Mouse (Mus musculus) lung, adult 2 months (tissue): ENCODE measurements at regions not wholly inside any gene's neighbourhood (a gene's known extent, or its start where the extent isn't known, plus 50 kb on each side); places are given as distances from the start of the nearest gene placed in this dataset.

ENCODE experiments used
- DNase-seq: peaks from one replicate; pipeline ENCODE4 v3.0.0; 2022
- H3K4me1 ChIP-seq: fragments of 200-500 bp; 2 replicates; pipeline ENCODE4 v1.6.1; 2011; ENCODE audit warnings: low read length; ENCODE audit not compliant: control insufficient read depth, insufficient read depth
- H3K4me3 ChIP-seq: fragments of 200-500 bp; replicated peaks from 2 replicates; pipeline ENCODE3; 2011; ENCODE audit warnings: low read depth, mild to moderate bottlenecking, control low read depth, low read length; ENCODE audit errors: extremely low read depth
- CTCF ChIP-seq: fragments of 200-500 bp; IDR thresholded peaks from 2 replicates; pipeline ENCODE4 v1.5.1; 2011; ENCODE audit warnings: mild to moderate bottlenecking, low read length, control low read depth; ENCODE audit not compliant: insufficient read depth
- POLR2A ChIP-seq: fragments of 200-500 bp; IDR thresholded peaks from 2 replicates; pipeline ENCODE4 v1.6.1; 2011; ENCODE audit warnings: low read depth, mild to moderate bottlenecking, control low read depth, low read length, borderline replicate concordance; ENCODE audit errors: extremely low read depth
- WGBS: fragments of 180-500 bp; shearing (Covaris S2); methylation state at CpG from one replicate; pipeline ENCODE4 v1.1.7; 2018; 5-methylcytosine and 5-hydroxymethylcytosine counted together

DNA sequence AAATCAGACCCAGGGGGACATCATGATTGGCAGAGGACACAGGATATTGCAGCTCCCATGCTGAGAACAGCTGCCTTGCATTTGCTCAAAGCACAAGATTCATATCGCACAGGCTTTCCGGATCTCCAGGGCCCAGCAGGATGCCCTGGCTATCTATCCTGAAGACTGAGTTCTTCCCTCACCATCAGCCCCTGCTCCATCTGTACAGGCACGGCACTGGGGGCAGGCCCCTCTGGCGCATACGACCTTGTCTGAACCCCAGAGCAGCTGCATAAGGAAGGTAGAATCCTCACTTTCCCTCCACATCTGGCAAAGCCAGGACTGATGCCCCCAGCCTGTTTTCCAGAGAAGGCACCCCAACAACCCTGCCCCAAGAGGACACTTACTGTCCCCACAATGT is 266.8 kb downstream of the Tns1 start:
- no peak for DNase-seq
- 76% methylated on average over 5 of the region's 5 CpGs for WGBS
- no peak for TF ChIP-seq CTCF
- no peak for TF ChIP-seq POLR2A
- no peaks in the 10 kb centered on the region for H3K4me1 ChIP-seq
- H3K4me3 ChIP-seq = no peak overlapping the region

DNA sequence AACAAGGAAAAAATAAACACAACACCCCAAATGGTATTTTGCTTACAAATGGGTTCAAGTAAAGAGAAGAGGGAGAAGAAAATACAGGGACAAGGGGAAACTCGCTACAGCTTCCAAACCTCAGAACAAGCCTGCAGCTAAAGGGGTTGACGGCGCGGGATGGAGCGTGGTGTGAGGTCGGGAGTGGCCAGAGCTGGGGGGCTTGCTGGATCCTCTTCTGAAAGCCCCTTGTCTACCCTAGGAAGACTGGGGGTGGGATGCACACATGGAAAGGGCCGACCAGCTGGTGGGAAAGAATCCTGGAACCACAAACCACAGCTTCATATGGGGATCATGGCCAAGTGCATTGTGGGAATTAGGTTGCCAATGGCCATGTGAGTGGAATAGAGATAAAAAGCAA is 267.4 kb downstream of the Tns1 start:
- TF ChIP-seq CTCF (no peak), POLR2A (no peak)
- Histone ChIP-seq H3K4me1 (no peaks in the 10 kb centered on the region), H3K4me3 (no peak overlapping the region)
- WGBS = 91% methylated on average over 7 of the region's 7 CpGs
- DNase-seq = no peak

DNA sequence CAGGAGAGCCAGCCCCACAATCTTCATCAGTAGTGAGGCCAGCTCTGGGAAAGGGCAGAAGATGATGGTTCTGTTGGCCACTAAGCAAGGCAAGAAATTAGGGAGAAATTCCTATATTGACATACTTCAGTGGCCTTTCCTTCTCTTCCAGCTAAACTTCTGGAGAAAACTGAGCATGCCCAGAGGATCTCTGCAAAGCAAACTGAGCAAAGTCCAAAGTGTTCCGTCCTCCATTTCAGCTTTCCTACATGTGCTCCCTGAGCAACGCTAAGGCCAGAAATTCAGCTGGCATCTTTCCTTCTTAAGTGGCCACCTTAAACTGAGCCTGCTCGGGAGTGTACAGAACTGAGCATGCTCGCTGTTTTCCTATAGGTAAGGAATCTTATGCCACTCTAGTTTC is 268.9 kb downstream of the Tns1 start:
- no peak for DNase-seq
- TF ChIP-seq CTCF (no peak), POLR2A (no peak)
- Histone ChIP-seq H3K4me1 (no peaks in the 10 kb centered on the region), H3K4me3 (no peak overlapping the region)
- WGBS = 80% methylated on average over 4 of the region's 4 CpGs

DNA sequence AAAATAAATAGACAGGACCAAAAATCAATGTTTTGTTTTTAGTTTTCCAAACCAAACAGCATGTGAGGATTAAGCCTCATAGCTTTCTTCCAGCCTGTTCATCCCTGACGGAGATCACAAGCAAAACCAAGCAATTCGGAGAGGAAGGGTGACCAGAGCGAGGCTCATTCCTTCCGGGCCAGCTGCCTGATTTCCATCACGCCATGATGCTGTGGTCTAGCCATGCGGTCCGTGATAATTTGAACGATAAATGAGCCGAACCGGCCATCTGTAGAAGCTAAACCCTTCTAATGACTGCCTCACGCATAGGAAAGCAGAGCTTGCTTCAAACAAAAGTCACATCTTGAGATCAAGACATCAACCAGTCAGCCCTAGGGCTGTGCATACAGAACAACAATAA is 270.4 kb downstream of the Tns1 start:
- TF ChIP-seq CTCF (no peak), POLR2A (no peak)
- Histone ChIP-seq H3K4me1 (no peaks in the 10 kb centered on the region), H3K4me3 (no peak overlapping the region)
- no peak for DNase-seq
- 80% methylated on average over 11 of the region's 11 CpGs for WGBS

DNA sequence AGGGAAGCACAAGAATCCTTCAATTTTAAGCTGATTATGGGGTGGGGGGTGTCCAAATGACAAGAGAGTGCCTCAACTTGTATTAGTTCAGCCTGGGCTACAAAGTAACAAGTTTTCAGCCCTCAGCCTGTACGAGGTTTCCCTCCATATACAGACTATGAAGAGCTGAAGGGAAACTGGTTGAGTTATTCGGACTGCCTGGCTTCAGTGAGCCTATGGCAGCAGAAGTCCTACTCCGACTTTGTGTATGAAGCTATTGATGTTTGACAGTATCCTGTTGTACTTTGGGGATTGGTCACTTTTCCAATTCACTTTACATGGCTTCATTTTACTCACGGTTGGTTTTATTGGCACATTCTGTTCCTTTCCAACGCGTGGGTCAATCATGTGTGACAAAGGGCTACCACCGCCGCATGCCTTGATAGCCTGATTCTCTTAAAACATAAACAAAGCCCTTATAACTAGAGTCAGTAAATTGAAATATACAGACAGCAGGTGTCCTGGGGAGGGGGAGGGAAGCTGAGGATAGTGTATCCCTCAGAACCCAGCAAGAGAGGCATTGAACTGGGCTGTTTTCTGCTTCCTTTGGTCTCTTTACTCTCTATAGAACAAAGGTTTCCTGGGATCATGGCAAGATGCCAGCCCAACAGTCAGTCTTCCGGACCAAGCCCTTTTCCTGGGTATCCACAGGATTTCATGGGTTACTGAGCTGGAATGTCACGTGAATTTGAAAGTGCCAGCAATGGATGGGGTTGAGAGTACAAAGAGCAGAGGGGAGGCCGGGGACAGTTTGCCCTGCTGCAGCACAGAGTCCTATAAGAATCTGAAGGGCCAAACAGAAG is 273.9 kb downstream of the Tns1 start:
- DNase-seq = no peak
- 73% methylated on average over 11 of the region's 11 CpGs for WGBS

DNA sequence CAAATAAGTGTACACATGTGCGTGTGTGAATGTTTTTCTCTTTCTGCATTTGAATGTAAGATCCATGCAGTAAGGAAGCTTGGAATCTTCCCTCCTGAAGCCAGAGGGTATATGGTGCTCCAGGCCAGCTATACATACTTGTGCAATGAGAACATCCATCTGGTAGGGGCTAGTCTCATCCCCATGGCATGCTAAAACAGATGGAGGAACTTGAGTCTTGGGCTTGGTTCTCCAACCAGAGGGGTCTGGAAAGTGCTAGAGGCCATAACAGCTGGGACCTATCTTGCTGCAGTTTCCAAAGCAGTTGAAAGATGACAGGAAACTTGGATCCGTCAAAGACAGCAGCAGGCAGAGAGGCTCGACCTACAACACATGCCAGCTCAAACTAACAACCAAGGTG is 275.9 kb downstream of the Tns1 start:
- H3K4me1 ChIP-seq = no peaks in the 10 kb centered on the region; the same call in 1 of the 2 replicates
- no peak for TF ChIP-seq POLR2A
- no peak for TF ChIP-seq CTCF
- WGBS = 58% methylated on average over 3 of the region's 3 CpGs
- DNase-seq = no peak
- no peak overlapping the region for H3K4me3 ChIP-seq

More for the DNA sequence above, 273.9 kb downstream of the Tns1 start:
- Histone ChIP-seq H3K4me3 (no peak overlapping the region), H3K4me1 (no peaks in the 10 kb centered on the region; the same call in 1 of the 2 replicates)
- TF ChIP-seq CTCF = no peak
- TF ChIP-seq POLR2A = no peak

DNA sequence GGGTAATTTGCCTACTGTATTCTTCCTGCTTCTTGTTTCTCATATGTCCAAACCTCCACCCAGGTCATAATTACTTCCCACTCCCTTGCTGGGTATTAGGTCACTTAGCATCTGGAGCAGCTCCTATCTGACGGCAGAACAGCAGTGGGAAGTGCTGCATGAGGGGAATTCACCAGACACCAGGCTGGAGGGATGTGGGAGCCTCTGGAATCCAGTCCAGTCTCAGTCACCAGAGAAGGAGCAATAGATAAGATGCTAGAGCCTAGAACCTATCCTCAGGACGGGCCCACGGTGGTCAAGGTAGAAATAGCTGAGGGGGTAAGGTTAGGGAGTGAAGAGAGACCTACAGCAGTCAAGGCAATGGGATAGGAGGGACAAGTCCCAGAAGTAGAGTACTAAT is 277.1 kb downstream of the Tns1 start:
- H3K4me1 ChIP-seq = no peaks in the 10 kb centered on the region; the same call in 1 of the 2 replicates
- H3K4me3 ChIP-seq = no peak overlapping the region
- TF ChIP-seq CTCF (no peak), POLR2A (no peak)
- 76% methylated on average over 3 of the region's 3 CpGs for WGBS
- no peak for DNase-seq

DNA sequence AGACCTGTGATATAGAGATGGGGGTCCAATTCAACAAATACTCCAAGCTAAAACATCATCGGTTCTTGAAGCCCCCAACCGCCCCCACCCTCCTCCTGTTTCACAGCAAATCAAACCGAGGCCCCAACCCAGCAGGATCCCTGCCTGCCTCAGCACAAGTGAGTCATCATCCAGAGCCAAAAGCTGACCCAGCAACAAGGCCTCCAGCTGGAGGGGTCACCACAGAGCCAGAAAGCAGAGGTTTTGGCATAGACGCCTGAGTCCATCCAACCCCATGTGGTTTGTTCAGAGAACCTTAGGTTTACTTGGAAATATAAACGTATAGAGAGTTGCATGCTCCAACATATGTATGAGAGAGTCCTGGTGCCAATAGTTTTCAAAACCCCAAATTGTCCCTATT is 279.1 kb downstream of the Tns1 start:
- Histone ChIP-seq H3K4me3 (no peak overlapping the region), H3K4me1 (no peaks in the 10 kb centered on the region; the same call in 1 of the 2 replicates)
- WGBS = 73% methylated on average over 5 of the region's 5 CpGs
- TF ChIP-seq POLR2A (no peak), CTCF (no peak)
- DNase-seq = no peak

DNA sequence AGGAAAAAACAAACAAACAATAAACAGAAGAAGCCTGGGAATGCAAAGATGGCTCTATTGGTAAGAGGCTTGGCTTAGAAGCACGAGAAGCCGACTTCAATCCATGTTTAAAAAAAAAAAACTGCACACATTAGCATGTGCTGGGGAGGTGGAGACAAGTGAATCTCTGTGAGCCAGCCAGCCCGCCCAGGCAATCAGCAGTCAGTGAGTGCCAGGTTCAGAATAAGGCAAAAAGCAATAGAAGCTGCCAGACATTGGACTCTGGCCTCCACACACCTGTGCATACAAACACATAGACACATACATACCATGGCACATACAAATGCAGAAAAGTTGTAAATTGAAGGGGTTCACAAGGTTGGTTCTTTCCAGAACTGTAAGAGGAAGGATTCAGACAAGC is 279.7 kb downstream of the Tns1 start:
- TF ChIP-seq POLR2A = no peak
- no peak for TF ChIP-seq CTCF
- Histone ChIP-seq H3K4me1 (no peaks in the 10 kb centered on the region; the same call in 1 of the 2 replicates), H3K4me3 (no peak overlapping the region)
- no peak for DNase-seq
- WGBS = 62% methylated on average over 3 of the region's 3 CpGs

DNA sequence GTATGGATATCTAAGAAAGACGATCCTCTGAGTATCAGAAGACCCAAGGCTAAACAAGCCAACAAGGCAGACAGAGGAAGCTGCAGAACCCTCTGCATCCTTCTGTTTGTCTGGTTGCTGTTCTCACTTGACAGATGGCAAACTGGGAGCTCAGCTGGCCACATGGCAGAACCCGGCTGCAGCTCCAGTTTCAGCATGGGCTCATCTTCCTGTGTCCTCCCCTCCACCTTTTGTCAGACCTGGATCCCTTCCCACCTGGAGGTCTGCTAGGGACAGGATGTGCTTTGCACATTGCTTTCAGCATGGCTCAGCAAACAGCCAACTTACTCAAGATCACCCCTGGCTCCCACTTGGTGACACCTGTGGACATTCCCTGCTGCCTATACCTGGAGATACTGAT is 284.9 kb downstream of the Tns1 start:
- Histone ChIP-seq H3K4me1 (no peaks in the 10 kb centered on the region), H3K4me3 (no peak overlapping the region)
- WGBS = 66% methylated on average over 2 of the region's 2 CpGs
- no peak for TF ChIP-seq POLR2A
- no peak for TF ChIP-seq CTCF
- no peak for DNase-seq
